Mouse (Mus musculus) ES-Bruce4 (cell line): ENCODE measurements at regions not wholly inside any gene's neighbourhood (a gene's known extent, or its start where the extent isn't known, plus 50 kb on each side); places are given as distances from the start of the nearest gene placed in this dataset.

Experiments used
- H3K27ac ChIP-seq: 2 replicates; pipeline ENCODE4 v1.5.1; 2012; ENCODE audit warnings: low read length, inconsistent platforms; ENCODE audit not compliant: insufficient read depth
- H3K27me3 ChIP-seq: 2 replicates; pipeline ENCODE4 v1.6.1; 2012; ENCODE audit warnings: mild to moderate bottlenecking, low read length, inconsistent platforms; ENCODE audit not compliant: control insufficient read depth, poor library complexity, insufficient read depth, severe bottlenecking
- H3K36me3 ChIP-seq: 2 replicates; pipeline ENCODE4 v1.6.1; 2012; ENCODE audit warnings: inconsistent platforms, mild to moderate bottlenecking, low read length, moderate library complexity; ENCODE audit not compliant: control insufficient read depth, poor library complexity, insufficient read depth, severe bottlenecking
- H3K4me1 ChIP-seq: one replicate; pipeline ENCODE4 v1.8.1; 2011; ENCODE audit warnings: low read length; ENCODE audit not compliant: control insufficient read depth, insufficient read depth
- H3K4me3 ChIP-seq: 2 replicates; pipeline ENCODE4 v1.5.1; 2011; ENCODE audit warnings: low read depth, mild to moderate bottlenecking, low read length
- H3K9ac ChIP-seq: 2 replicates; pipeline ENCODE4 v1.6.1; 2012; ENCODE audit warnings: low read depth, mild to moderate bottlenecking, inconsistent platforms; ENCODE audit not compliant: poor library complexity, severe bottlenecking
- H3K9me3 ChIP-seq: replicated peaks from 2 replicates; pipeline ENCODE4 v1.6.1; 2012; ENCODE audit warnings: mild to moderate bottlenecking, low read length, inconsistent platforms; ENCODE audit not compliant: control insufficient read depth, poor library complexity, insufficient read depth, severe bottlenecking
- CTCF ChIP-seq: IDR thresholded peaks from one replicate; pipeline ENCODE4 v1.8.1; 2011; ENCODE audit warnings: low read depth, low read length
- EP300 ChIP-seq: IDR thresholded peaks from 2 replicates; pipeline ENCODE4 v1.6.1; 2011; ENCODE audit warnings: low read depth, low read length; ENCODE audit not compliant: insufficient read depth
- POLR2A ChIP-seq: IDR thresholded peaks from one replicate; pipeline ENCODE4 v1.8.1; 2011; ENCODE audit warnings: low read length; ENCODE audit not compliant: insufficient read depth

DNA sequence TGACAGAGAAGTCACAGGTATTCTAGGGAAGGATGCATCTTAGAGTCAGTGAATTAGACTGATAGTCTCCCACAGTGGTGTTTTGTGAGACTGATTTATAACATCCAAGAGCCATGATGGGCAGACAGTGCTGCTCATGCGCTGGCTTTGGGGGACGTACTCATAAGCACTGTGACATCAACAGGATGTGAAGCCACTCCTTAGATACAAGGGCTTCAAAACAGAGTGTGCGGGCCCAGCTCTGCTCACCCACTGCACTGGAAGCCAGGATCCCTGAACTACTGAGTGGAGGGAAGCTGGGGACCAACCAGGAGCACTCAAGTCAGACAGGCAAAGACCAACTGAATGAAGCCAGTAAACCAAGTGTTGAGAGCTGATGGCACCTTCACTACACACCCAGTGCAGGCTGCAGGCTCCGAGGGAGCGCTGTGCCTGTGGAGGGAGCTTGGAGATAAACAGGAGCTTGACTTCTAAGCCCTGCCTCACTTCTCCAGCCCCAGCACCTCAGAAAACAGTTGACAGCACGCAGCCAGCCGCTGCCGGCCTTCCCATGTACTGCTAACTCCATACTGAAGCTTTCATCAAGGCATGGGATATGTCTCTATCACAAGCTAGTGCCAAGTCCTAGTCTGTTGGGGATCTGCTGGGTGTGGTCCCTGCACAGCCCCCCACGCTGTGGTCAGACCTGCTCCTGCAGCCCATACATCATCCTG, 200.0 kb downstream of the Cyp26b1 start:
- Histone ChIP-seq H3K27ac (no peak overlapping the region), H3K4me1 (no peaks in the 10 kb centered on the region), H3K9me3 (no peaks in the 10 kb centered on the region), H3K4me3 (no peak overlapping the region), H3K36me3 (no peaks in the 10 kb centered on the region), H3K27me3 (no peaks in the 10 kb centered on the region), H3K9ac (no peak overlapping the region)
- TF ChIP-seq POLR2A (no peak), CTCF (no peak), EP300 (no peak)

DNA sequence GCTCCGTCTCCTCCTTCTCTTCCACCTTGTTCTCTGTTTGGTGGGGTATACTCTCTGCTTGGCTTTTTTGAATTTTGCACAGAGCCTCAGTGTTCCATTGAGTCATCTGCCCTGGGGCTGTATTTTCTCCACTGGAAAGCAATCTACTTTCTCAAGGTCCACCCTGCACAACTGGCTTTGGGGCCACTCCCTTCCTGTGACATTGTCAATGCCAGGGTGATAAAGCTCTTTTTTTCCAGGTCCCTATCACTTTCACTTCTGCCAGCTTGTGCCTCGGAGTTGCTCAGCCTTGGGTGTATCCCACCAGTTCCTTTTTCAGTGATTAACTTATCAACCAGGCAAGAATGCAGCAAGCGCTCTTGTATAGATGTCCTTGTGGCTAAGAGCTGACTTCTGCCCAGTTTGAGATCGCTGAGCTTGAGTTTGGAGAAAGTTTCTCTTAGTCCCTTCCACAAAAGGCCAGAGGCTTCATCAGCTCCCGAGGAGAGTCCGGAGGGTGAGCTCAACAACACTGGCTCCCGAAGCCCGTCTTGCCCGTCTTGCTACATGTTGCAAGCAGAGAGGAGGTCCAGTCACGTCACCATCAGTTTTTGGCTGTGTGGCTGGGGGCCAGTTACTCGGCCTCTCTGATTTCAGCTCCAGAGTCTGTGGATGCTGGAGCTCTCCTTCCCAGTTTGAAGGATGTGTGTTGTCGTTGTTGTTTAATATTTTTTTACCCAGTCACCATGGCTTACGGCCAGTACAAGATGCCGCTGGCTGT, 200.8 kb downstream of the Cyp26b1 start:
- Histone ChIP-seq H3K9me3 (no peaks in the 10 kb centered on the region), H3K36me3 (no peaks in the 10 kb centered on the region), H3K4me3 (no peak overlapping the region), H3K4me1 (no peaks in the 10 kb centered on the region), H3K27ac (no peak overlapping the region), H3K27me3 (no peaks in the 10 kb centered on the region), H3K9ac (no peak overlapping the region)
- TF ChIP-seq CTCF (no peak), EP300 (no peak), POLR2A (no peak)

DNA sequence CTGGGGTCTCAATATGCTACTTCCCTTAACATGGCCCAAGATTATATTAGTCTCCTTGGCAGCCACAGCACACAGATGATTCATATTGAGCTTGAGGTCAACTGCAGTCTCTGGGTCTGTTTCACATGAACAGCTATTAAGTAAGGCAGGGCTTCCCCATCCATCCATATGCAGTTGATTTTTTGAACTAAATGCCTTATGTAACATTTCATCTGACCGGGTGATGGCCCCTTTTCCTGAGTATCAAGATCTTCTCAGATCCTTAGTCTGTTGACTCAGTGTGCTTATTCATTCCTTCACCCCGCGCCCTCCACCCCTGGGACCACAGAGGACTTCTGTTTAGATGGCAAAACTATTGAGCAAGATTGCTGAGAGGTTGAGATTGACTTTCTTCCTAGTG, 202.7 kb downstream of the Cyp26b1 start:
- no peaks in the 10 kb centered on the region for H3K4me1 ChIP-seq
- no peak overlapping the region for H3K4me3 ChIP-seq
- no peaks in the 10 kb centered on the region for H3K36me3 ChIP-seq
- no peak for TF ChIP-seq EP300
- no peak for TF ChIP-seq CTCF
- TF ChIP-seq POLR2A: no peak
- no peaks in the 10 kb centered on the region for H3K9me3 ChIP-seq
- H3K27me3 ChIP-seq: no peaks in the 10 kb centered on the region
- no peak overlapping the region for H3K9ac ChIP-seq
- no peak overlapping the region for H3K27ac ChIP-seq

DNA sequence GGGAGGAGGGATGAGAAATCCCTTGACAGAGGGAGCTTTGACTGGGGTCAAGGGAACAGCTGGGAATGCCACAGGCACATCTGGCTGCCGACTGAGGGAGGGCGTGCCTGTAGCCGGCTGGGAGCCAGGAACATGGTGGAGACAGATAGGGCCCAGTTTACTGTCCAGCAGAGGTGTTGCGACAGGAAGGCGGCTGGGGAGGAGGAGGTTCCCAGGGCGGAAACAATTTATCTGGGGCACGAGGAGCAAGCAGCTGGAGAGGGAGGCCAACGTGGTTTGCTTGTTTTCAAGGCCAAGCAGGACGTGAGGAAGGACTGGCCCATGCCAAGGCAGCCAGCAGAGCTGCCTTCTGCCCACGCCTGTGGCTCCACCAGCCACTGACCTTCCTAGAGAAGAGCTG, 208.0 kb downstream of the Cyp26b1 start:
- Histone ChIP-seq H3K27ac (no peak overlapping the region), H3K9ac (no peak overlapping the region), H3K36me3 (no peaks in the 10 kb centered on the region), H3K4me1 (no peaks in the 10 kb centered on the region), H3K27me3 (no peaks in the 10 kb centered on the region), H3K4me3 (no peak overlapping the region), H3K9me3 (no peaks in the 10 kb centered on the region)
- TF ChIP-seq POLR2A: no peak
- no peak for TF ChIP-seq CTCF
- no peak for TF ChIP-seq EP300

DNA sequence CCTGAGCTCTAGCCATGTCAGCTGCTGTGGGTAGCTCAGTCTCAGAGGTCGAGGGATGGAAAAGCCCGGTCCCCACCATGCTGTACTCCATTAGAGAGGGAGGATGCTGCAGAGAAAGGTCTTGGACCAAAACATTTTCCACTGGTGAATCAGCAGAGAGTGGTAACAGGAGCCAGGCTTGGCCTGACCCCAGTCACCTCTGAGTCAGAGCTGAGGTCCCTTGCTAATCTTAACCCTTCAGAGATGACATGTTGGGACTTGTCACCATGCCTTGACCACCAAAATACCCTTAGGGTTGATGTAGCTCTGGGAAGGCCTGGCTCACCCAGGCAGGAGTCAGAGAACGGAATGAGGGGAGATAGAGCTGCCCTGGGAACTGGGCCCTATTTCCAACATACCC, 210.0 kb downstream of the Cyp26b1 start:
- Histone ChIP-seq H3K27ac (no peak overlapping the region), H3K9me3 (no peaks in the 10 kb centered on the region), H3K27me3 (no peaks in the 10 kb centered on the region), H3K36me3 (no peaks in the 10 kb centered on the region), H3K4me1 (no peaks in the 10 kb centered on the region), H3K4me3 (no peak overlapping the region), H3K9ac (no peak overlapping the region)
- TF ChIP-seq POLR2A (no peak), CTCF (no peak), EP300 (no peak)

DNA sequence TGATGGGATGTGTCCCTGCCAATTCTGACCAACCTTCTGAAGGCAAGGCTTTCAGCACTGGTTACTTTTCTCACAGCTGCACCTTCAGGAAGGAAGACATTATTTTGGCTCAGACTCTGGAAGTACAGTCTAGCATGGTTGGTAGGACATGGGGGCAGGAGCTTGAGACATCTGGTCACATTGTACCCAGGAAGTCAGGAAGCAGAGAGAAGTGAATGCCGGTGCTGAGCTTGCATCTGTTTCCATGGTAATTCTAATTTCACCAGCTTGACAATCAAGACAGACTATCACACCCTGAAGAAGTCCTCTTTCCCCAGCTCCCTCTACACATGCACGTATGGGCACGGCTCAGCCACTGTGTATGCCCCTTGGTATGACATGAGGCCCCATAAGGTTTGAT, 210.6 kb downstream of the Cyp26b1 start:
- Histone ChIP-seq H3K4me3 (no peak overlapping the region), H3K9ac (no peak overlapping the region)

More for the DNA sequence above, 210.6 kb downstream of the Cyp26b1 start:
- Histone ChIP-seq H3K27me3 (no peaks in the 10 kb centered on the region), H3K4me1 (no peaks in the 10 kb centered on the region), H3K9me3 (no peaks in the 10 kb centered on the region), H3K36me3 (no peaks in the 10 kb centered on the region), H3K27ac (no peak overlapping the region)
- no peak for TF ChIP-seq CTCF
- no peak for TF ChIP-seq POLR2A
- no peak for TF ChIP-seq EP300
